In genomic region chr6:70468623-70469479, GRCm38 (mm10) we compare ENCODE assay signal across 9 mouse cellular contexts.
DNase-seq lines count a peak whose midpoint lies in the region; ATAC-seq and TF ChIP-seq lines count a peak whose summit lies in the region.
"Had no signal": no experiment of that assay in that cellular context is flagged by ENCODE, and none has a peak within 500 bp of the region (broad histone marks: within the 10 kb centered on the region; RNA-seq: fewer than 3 reads in every experiment).

No protein-coding gene starts in this region.

- DNase-seq in kidney, adult 9 months = peak; percentile 2
- no peak for DNase-seq in kidney, adult 11 months
- DNase-seq in CH12.LX (ENCODE audit: extremely low read depth) (peak; percentile 25), ES-CJ7 (ENCODE audit: low read depth, low spot score) (peak; percentile 45)
- peak; percentile 79 for DNase-seq in forebrain, embryonic 14.5 days (ENCODE audit: low spot score)
- DNase-seq in gastrocnemius, adult 2 months = no peak
- DNase-seq in right cerebral cortex, postnatal 4 days = no peak

- H3K79me2 ChIP-seq in CH12.LX (replicated peaks; ENCODE audit: control insufficient read depth, extremely low read depth, insufficient read depth, poor library complexity, severe bottlenecking) = no peaks in the 10 kb centered on the region

- H3K27me3 ChIP-seq in CH12.LX (replicated peaks) = no peaks in the 10 kb centered on the region
- H3K27me3 ChIP-seq in forebrain, embryonic 14.5 days (replicated peaks; ENCODE audit: control insufficient read depth, insufficient read depth, low read length) = no peaks in the 10 kb centered on the region
- H3K27me3 ChIP-seq in heart, embryonic 11.5 days (ENCODE audit: control insufficient read depth, insufficient read depth, low read length) = no peaks in the 10 kb centered on the region

- ATAC-seq in forebrain, embryonic 14.5 days = peak; percentile 81
- no peak for ATAC-seq in heart, embryonic 11.5 days (replicated peaks; ENCODE audit: insufficient number of reproducible peaks, low FRiP score, low TSS enrichment)
- ATAC-seq: intestine, embryonic 16.5 days had no signal

- dilution Hi-C loops in CH12.LX (cut with MboI; ENCODE audit: extremely low pct_ligation_motif_present, extremely low pct_unique_long_range_greater_than_20kb, low sequenced_read_pairs) = no loop called here

- H3K9ac ChIP-seq in CH12.LX (ENCODE audit: insufficient read depth, low read depth) = no peak overlapping the region
- no peak overlapping the region for H3K9ac ChIP-seq in forebrain, embryonic 14.5 days (ENCODE audit: low read length)
- H3K9ac ChIP-seq in heart, embryonic 11.5 days (ENCODE audit: low read depth, low read length) = no peak overlapping the region

- H3K9me3 ChIP-seq in CH12.LX (replicated peaks; ENCODE audit: low read length) = no peaks in the 10 kb centered on the region
- H3K9me3 ChIP-seq in forebrain, embryonic 14.5 days (replicated peaks; ENCODE audit: control insufficient read depth, low read length) = no peaks in the 10 kb centered on the region
- H3K9me3 ChIP-seq in heart, embryonic 11.5 days (replicated peaks; ENCODE audit: control insufficient read depth, low read length) = no peaks in the 10 kb centered on the region

- no peak overlapping the region for H3K27ac ChIP-seq in CH12.LX (ENCODE audit: insufficient read depth, low read depth)
- H3K27ac ChIP-seq in forebrain, embryonic 14.5 days (ENCODE audit: low read depth, low read length) = no peak overlapping the region
- no peak overlapping the region for H3K27ac ChIP-seq in gastrocnemius, adult 2 months
- no peak overlapping the region for H3K27ac ChIP-seq in heart, embryonic 11.5 days (ENCODE audit: low read depth, low read length)

- peak in 1 of 2 experiments; percentile 71; a peak in 3 of 4 replicates for TF ChIP-seq CTCF in CH12.LX (conservative IDR thresholded peaks at IDR 0.05 in 1 of 2, IDR thresholded peaks at IDR 0.05 in 1 of 2; ENCODE audit: low read depth in 2 of 2, low read length in 2 of 2)
- no peak for TF ChIP-seq CTCF in gastrocnemius, adult 2 months (IDR thresholded peaks at IDR 0.05)

- no peak overlapping the region for H3K4me2 ChIP-seq in CH12.LX (ENCODE audit: insufficient read depth, low read depth, poor library complexity, severe bottlenecking)
- no peak overlapping the region for H3K4me2 ChIP-seq in forebrain, embryonic 14.5 days (ENCODE audit: low read length)
- H3K4me2 ChIP-seq in heart, embryonic 11.5 days = no peak overlapping the region

- no peak for TF ChIP-seq POLR2A in CH12.LX (IDR thresholded peaks at IDR 0.05; ENCODE audit: low read depth, low read length)

- no peak overlapping the region for H3K4me3 ChIP-seq in CH12.LX (replicated peaks in 1 of 3; ENCODE audit: low read depth in 2 of 3, low read length in 2 of 3, poor library complexity in 1 of 3)
- no peak overlapping the region for H3K4me3 ChIP-seq in forebrain, embryonic 14.5 days (ENCODE audit: low read depth, low read length)
- H3K4me3 ChIP-seq in gastrocnemius, adult 2 months = no peak overlapping the region
- no peak overlapping the region for H3K4me3 ChIP-seq in heart, embryonic 11.5 days (ENCODE audit: low read depth, low read length)

- intact Hi-C loops in gastrocnemius, adult 2 months (cut with DNase I) = no loop called here

- in situ Hi-C loops in CH12.LX (cut with MboI; ENCODE audit: low pct_ligation_motif_present, low pct_unique_long_range_greater_than_20kb, low sequenced_read_pairs) = loop anchor here (25.0 kb wide), 1 partner anchor 218 kb away; no protein-coding TSS in a partner anchor

- WGBS in forebrain, embryonic 14.5 days = 73% methylated on average over 1 of the region's 1 CpGs
- 30% methylated on average over 1 of the region's 1 CpGs for WGBS in heart, embryonic 11.5 days (ENCODE audit: insufficient replicate concordance)

- H3K4me1 ChIP-seq in CH12.LX (ENCODE audit: control insufficient read depth in 1 of 2, insufficient read depth in 2 of 2) = no peaks in the 10 kb centered on the region
- no peaks in the 10 kb centered on the region for H3K4me1 ChIP-seq in forebrain, embryonic 14.5 days (ENCODE audit: control insufficient read depth, insufficient read depth, low read length)
- H3K4me1 ChIP-seq in heart, embryonic 11.5 days (ENCODE audit: control insufficient read depth, insufficient read depth, low read length) = no peaks in the 10 kb centered on the region

- no peaks in the 10 kb centered on the region for H3K36me3 ChIP-seq in CH12.LX (replicated peaks in 1 of 2; ENCODE audit: control insufficient read depth in 1 of 2, insufficient read depth in 1 of 2, low read length in 1 of 2)
- no peaks in the 10 kb centered on the region for H3K36me3 ChIP-seq in forebrain, embryonic 14.5 days (ENCODE audit: control insufficient read depth, insufficient read depth, low read length)
- H3K36me3 ChIP-seq in heart, embryonic 11.5 days (ENCODE audit: control insufficient read depth, insufficient read depth, low read length) = no peaks in the 10 kb centered on the region

- TF ChIP-seq RAD21 in CH12.LX (IDR thresholded peaks at IDR 0.05; ENCODE audit: low read depth, low read length) = peak; percentile 57

- no peak for TF ChIP-seq EP300 in CH12.LX (IDR thresholded peaks at IDR 0.05; ENCODE audit: low read length)

TF ChIP-seq in CH12.LX, 34 proteins besides CTCF, POLR2A, EP300 and RAD21:
- TF ChIP-seq NELFE (IDR thresholded peaks at IDR 0.05; ENCODE audit: low read depth, low read length) (no peak), SMC3 (IDR thresholded peaks at IDR 0.05; ENCODE audit: low read depth, low read length) (peak; percentile 74)

Comparison
In these comparisons a context has a peak if more than half of its experiments do, and no peak if none do; other contexts are left out.
1. DNase-seq: peak in kidney, adult 9 months (single experiment), CH12.LX (single experiment), ES-CJ7 (single experiment) and forebrain, embryonic 14.5 days (single experiment); none in kidney, adult 11 months (single experiment), gastrocnemius, adult 2 months (single experiment) and right cerebral cortex, postnatal 4 days (single experiment).